Mouse (Mus musculus) ES-CJ7 (cell line): ENCODE measurements around the gene Rest.

Source experiments
- DNase-seq: peaks from one replicate; pipeline ENCODE4 v3.0.0; 2011; ENCODE audit warnings: low read depth, low spot score

Rest gene

GRCm38 (mm10) chr5:77265671-77266065, 377 bp downstream of the Rest start:
- DNase-seq = peak; percentile 60

GRCm38 (mm10) chr5:77266066-77266885, 985 bp downstream of the Rest start:
- no peak for DNase-seq

GRCm38 (mm10) chr5:77266886-77267401, 1.7 kb downstream of the Rest start:
- no peak for DNase-seq

- no peak for DNase-seq
Observed at GRCm38 (mm10) chr5:77267441-77267840, 2.1 kb downstream of the Rest start.

- peak; percentile 70 for DNase-seq
Observed at GRCm38 (mm10) chr5:77267957-77268624, 2.8 kb downstream of the Rest start.

GRCm38 (mm10) chr5:77269399-77269798, 4.1 kb downstream of the Rest start:
- peak; percentile 83 for DNase-seq

GRCm38 (mm10) chr5:77273151-77273550, 7.9 kb downstream of the Rest start:
- no peak for DNase-seq

- DNase-seq = peak; percentile 75
Observed at GRCm38 (mm10) chr5:77275950-77276349, 10.7 kb downstream of the Rest start.

GRCm38 (mm10) chr5:77277204-77277603, 11.9 kb downstream of the Rest start:
- no peak for DNase-seq

- DNase-seq = peak; percentile 48
Observed at GRCm38 (mm10) chr5:77281518-77282174, 16.4 kb downstream of the Rest start.

GRCm38 (mm10) chr5:77282242-77282641, 17.0 kb downstream of the Rest start:
- no peak for DNase-seq

GRCm38 (mm10) chr5:77285685-77286084, 20.4 kb downstream of the Rest start:
- no peak for DNase-seq

GRCm38 (mm10) chr5:77286904-77287303, 21.6 kb downstream of the Rest start:
- DNase-seq = no peak

- no peak for DNase-seq
Observed at GRCm38 (mm10) chr5:77287901-77288300, 22.6 kb downstream of the Rest start.

GRCm38 (mm10) chr5:77289686-77290085, 24.4 kb downstream of the Rest start:
- DNase-seq = no peak

- no peak for DNase-seq
Observed at GRCm38 (mm10) chr5:77290606-77291005, 25.3 kb downstream of the Rest start.

- DNase-seq = no peak
Observed at GRCm38 (mm10) chr5:77292803-77293522, 27.7 kb downstream of the Rest start.

GRCm38 (mm10) chr5:77299486-77299885, 34.2 kb downstream of the Rest start:
- DNase-seq = no peak

GRCm38 (mm10) chr5:77301296-77301903, 36.1 kb downstream of the Rest start:
- no peak for DNase-seq

GRCm38 (mm10) chr5:77307821-77308553, 42.7 kb downstream of the Rest start:
- DNase-seq = no peak
